Mouse (Mus musculus) CH12.LX (cell line): Measurements from ENCODE around the gene Dmtf1. TPM values are rescaled to one million over a fixed set of nuclear protein-coding genes. Genes with fewer than 3 reads are reported as not detected.

Experiments
- DNase-seq: peaks from one replicate; pipeline ENCODE4 v3.0.0-alpha.2; 2013; ENCODE audit errors: extremely low read depth
- H3K27ac ChIP-seq: 2 replicates; pipeline ENCODE4 v1.5.1; 2012; ENCODE audit warnings: low read depth, mild to moderate bottlenecking, control low read depth, moderate library complexity; ENCODE audit not compliant: insufficient read depth
- H3K27me3 ChIP-seq: replicated peaks from 2 replicates; pipeline ENCODE3; 2012; ENCODE audit warnings: inconsistent platforms
- H3K36me3 ChIP-seq, 2 experiments: replicated peaks in 1 of 2; 2 replicates each; pipeline versions ENCODE3 to v1.6.1; 2012; ENCODE audit warnings: inconsistent platforms in 1 of 2, low read length in 1 of 2, mild to moderate bottlenecking in 1 of 2, mixed read lengths in 1 of 2, moderate library complexity in 1 of 2; ENCODE audit not compliant: control insufficient read depth in 1 of 2, insufficient read depth in 1 of 2
- H3K4me1 ChIP-seq, 2 experiments: 2 replicates each; pipeline ENCODE4 v1.6.1; 2012; ENCODE audit warnings: inconsistent platforms in 1 of 2, moderate library complexity in 1 of 2; ENCODE audit not compliant: insufficient read depth in 2 of 2, control insufficient read depth in 1 of 2
- H3K4me2 ChIP-seq: 2 replicates; pipeline ENCODE4 v1.6.1; 2012; ENCODE audit warnings: low read depth, mild to moderate bottlenecking, control low read depth; ENCODE audit not compliant: poor library complexity, insufficient read depth, severe bottlenecking
- H3K4me3 ChIP-seq, 3 experiments: fragments of 150-350 bp in 1 of 3; sonication (generic) in 1 of 3; replicated peaks in 1 of 3; 2 replicates each; pipeline versions ENCODE3 to v1.5.1; 2011 to 2012; ENCODE audit warnings: low read depth in 2 of 3, low read length in 2 of 3, mild to moderate bottlenecking in 2 of 3, moderate library complexity in 2 of 3, control low read depth in 1 of 3, improper control_type of control experiment in 1 of 3, inconsistent platforms in 1 of 3, mixed read lengths in 1 of 3; ENCODE audit not compliant: poor library complexity in 1 of 3
- H3K79me2 ChIP-seq: replicated peaks from 2 replicates; pipeline ENCODE4 v1.6.1; 2012; ENCODE audit warnings: mild to moderate bottlenecking, moderate library complexity; ENCODE audit not compliant: control insufficient read depth, poor library complexity, insufficient read depth, severe bottlenecking; ENCODE audit errors: extremely low read depth
- H3K9ac ChIP-seq: 2 replicates; pipeline ENCODE4 v1.6.1; 2012; ENCODE audit warnings: low read depth, mild to moderate bottlenecking, control low read depth, moderate library complexity; ENCODE audit not compliant: insufficient read depth
- H3K9me3 ChIP-seq: replicated peaks from 2 replicates; pipeline ENCODE3; 2012; ENCODE audit warnings: low read length, inconsistent platforms, mixed read lengths
- BHLHE40 ChIP-seq: IDR thresholded peaks from 2 replicates; pipeline ENCODE4 v1.6.1; 2011; ENCODE audit warnings: mild to moderate bottlenecking, low read depth, low read length, improper control_type of control experiment
- CHD1 ChIP-seq: IDR thresholded peaks from 2 replicates; pipeline ENCODE4 v1.6.1; 2012; ENCODE audit warnings: low read depth, low read length, improper control_type of control experiment, inconsistent platforms
- CHD2 ChIP-seq: IDR thresholded peaks from 2 replicates; pipeline ENCODE4 v1.6.1; 2011; ENCODE audit warnings: low read length, improper control_type of control experiment
- CTCF ChIP-seq, 2 experiments: IDR thresholded peaks in 1 of 2; conservative IDR thresholded peaks in 1 of 2; 2 replicates each; pipeline ENCODE4 v1.5.1; 2011 to 2012; ENCODE audit warnings: low read depth in 2 of 2, low read length in 2 of 2, improper control_type of control experiment in 1 of 2, inconsistent platforms in 1 of 2, mild to moderate bottlenecking in 1 of 2, moderate library complexity in 1 of 2
- E2F4 ChIP-seq: IDR thresholded peaks from 2 replicates; pipeline ENCODE4 v1.6.1; 2011; ENCODE audit warnings: low read depth, low read length, improper control_type of control experiment; ENCODE audit not compliant: insufficient replicate concordance
- ELF1 ChIP-seq: IDR thresholded peaks from 2 replicates; pipeline ENCODE4 v1.6.1; 2014; ENCODE audit warnings: low read depth, mild to moderate bottlenecking, inconsistent platforms, low read length, improper control_type of control experiment
- EP300 ChIP-seq: IDR thresholded peaks from 2 replicates; pipeline ENCODE4 v1.6.1; 2011; ENCODE audit warnings: low read length, improper control_type of control experiment
- ETS1 ChIP-seq: conservative IDR thresholded peaks from 2 replicates; pipeline ENCODE4 v1.6.1; 2012; ENCODE audit warnings: low read depth, mild to moderate bottlenecking, inconsistent platforms, low read length, improper control_type of control experiment, moderate library complexity
- GABPA ChIP-seq: IDR thresholded peaks from 2 replicates; pipeline ENCODE4 v1.6.1; 2012; ENCODE audit warnings: low read depth, low read length, improper control_type of control experiment, inconsistent platforms; ENCODE audit not compliant: insufficient replicate concordance
- HCFC1 ChIP-seq: IDR thresholded peaks from 2 replicates; pipeline ENCODE4 v1.6.1; 2012; ENCODE audit warnings: low read depth, mild to moderate bottlenecking, inconsistent platforms, low read length, improper control_type of control experiment
- IRF4 ChIP-seq: IDR thresholded peaks from 2 replicates; pipeline ENCODE4 v1.6.1; 2014; ENCODE audit warnings: low read depth, mild to moderate bottlenecking, inconsistent platforms, low read length, improper control_type of control experiment
- JUN ChIP-seq: IDR thresholded peaks from 2 replicates; pipeline ENCODE4 v1.6.1; 2011; ENCODE audit warnings: low read depth, mild to moderate bottlenecking, low read length, improper control_type of control experiment, moderate library complexity; ENCODE audit not compliant: insufficient read depth
- JUND ChIP-seq: conservative IDR thresholded peaks from 2 replicates; pipeline ENCODE4 v1.6.1; 2011; ENCODE audit warnings: low read depth, low read length, improper control_type of control experiment
- KAT2A ChIP-seq: IDR thresholded peaks from 2 replicates; pipeline ENCODE4 v1.6.1; 2012; ENCODE audit warnings: low read length, improper control_type of control experiment, inconsistent platforms; ENCODE audit not compliant: insufficient replicate concordance
- MAFK ChIP-seq: IDR thresholded peaks from 2 replicates; pipeline ENCODE4 v1.6.1; 2011; ENCODE audit warnings: low read length, improper control_type of control experiment; ENCODE audit not compliant: insufficient replicate concordance
- MAX ChIP-seq: IDR thresholded peaks from 2 replicates; pipeline ENCODE4 v1.6.1; 2011; ENCODE audit warnings: low read length, improper control_type of control experiment
- MAZ ChIP-seq: IDR thresholded peaks from 2 replicates; pipeline ENCODE4 v1.6.1; 2012; ENCODE audit warnings: low read depth, mild to moderate bottlenecking, inconsistent platforms, low read length, improper control_type of control experiment, moderate library complexity
- MEF2A ChIP-seq: IDR thresholded peaks from 2 replicates; pipeline ENCODE4 v1.6.1; 2014; ENCODE audit warnings: low read depth, mild to moderate bottlenecking, inconsistent platforms, low read length, improper control_type of control experiment, borderline replicate concordance
- MXI1 ChIP-seq: IDR thresholded peaks from 2 replicates; pipeline ENCODE4 v1.6.1; 2011; ENCODE audit warnings: mild to moderate bottlenecking, low read depth, low read length, improper control_type of control experiment
- MYC ChIP-seq: IDR thresholded peaks from 2 replicates; pipeline ENCODE4 v1.6.1; 2011; ENCODE audit warnings: low read depth, mild to moderate bottlenecking, improper control_type of control experiment, low read length
- NELFE ChIP-seq: IDR thresholded peaks from 2 replicates; pipeline ENCODE4 v1.6.1; 2011; ENCODE audit warnings: low read depth, low read length, improper control_type of control experiment
- NRF1 ChIP-seq: IDR thresholded peaks from 2 replicates; pipeline ENCODE4 v1.6.1; 2014; ENCODE audit warnings: low read depth, mild to moderate bottlenecking, inconsistent platforms, low read length, improper control_type of control experiment, moderate library complexity
- PAX5 ChIP-seq: IDR thresholded peaks from 2 replicates; pipeline ENCODE4 v1.6.1; 2012; ENCODE audit warnings: low read length, inconsistent platforms, mixed read lengths
- POLR2A ChIP-seq: IDR thresholded peaks from 2 replicates; pipeline ENCODE4 v1.6.1; 2011; ENCODE audit warnings: low read depth, mild to moderate bottlenecking, improper control_type of control experiment, low read length
- POLR2AphosphoS2 ChIP-seq: IDR thresholded peaks from 2 replicates; pipeline ENCODE4 v1.6.1; 2011; ENCODE audit warnings: low read depth, low read length, improper control_type of control experiment
- RAD21 ChIP-seq: IDR thresholded peaks from 2 replicates; pipeline ENCODE4 v1.6.1; 2011; ENCODE audit warnings: low read depth, mild to moderate bottlenecking, low read length, improper control_type of control experiment, moderate library complexity
- RCOR1 ChIP-seq: conservative IDR thresholded peaks from 2 replicates; pipeline ENCODE4 v1.6.1; 2012; ENCODE audit warnings: low read depth, mild to moderate bottlenecking, inconsistent platforms, low read length, improper control_type of control experiment
- SIN3A ChIP-seq: IDR thresholded peaks from 2 replicates; pipeline ENCODE4 v1.6.1; 2012; ENCODE audit warnings: low read length, improper control_type of control experiment, inconsistent platforms
- SMC3 ChIP-seq: IDR thresholded peaks from 2 replicates; pipeline ENCODE4 v1.6.1; 2011; ENCODE audit warnings: low read depth, low read length, improper control_type of control experiment
- TBP ChIP-seq: conservative IDR thresholded peaks from 2 replicates; pipeline ENCODE4 v1.6.1; 2011; ENCODE audit warnings: low read depth, low read length, improper control_type of control experiment
- TCF12 ChIP-seq: IDR thresholded peaks from 2 replicates; pipeline ENCODE4 v1.6.1; 2014; ENCODE audit warnings: low read depth, mild to moderate bottlenecking, inconsistent platforms, low read length, improper control_type of control experiment
- UBTF ChIP-seq: IDR thresholded peaks from 2 replicates; pipeline ENCODE4 v1.6.1; 2012; ENCODE audit warnings: low read depth, mild to moderate bottlenecking, inconsistent platforms, low read length, improper control_type of control experiment, moderate library complexity
- USF1 ChIP-seq: IDR thresholded peaks from 2 replicates; pipeline ENCODE4 v1.6.1; 2014; ENCODE audit warnings: low read depth, mild to moderate bottlenecking, inconsistent platforms, low read length, improper control_type of control experiment
- USF2 ChIP-seq: conservative IDR thresholded peaks from 2 replicates; pipeline ENCODE4 v1.6.1; 2011; ENCODE audit warnings: low read depth, low read length, improper control_type of control experiment
- ZC3H11A ChIP-seq: IDR thresholded peaks from 2 replicates; pipeline ENCODE4 v1.6.1; 2012; ENCODE audit warnings: low read depth, mild to moderate bottlenecking, inconsistent platforms, low read length, improper control_type of control experiment
- ZKSCAN1 ChIP-seq: IDR thresholded peaks from 2 replicates; pipeline ENCODE4 v1.6.1; 2012; ENCODE audit warnings: low read depth, inconsistent platforms, low read length, improper control_type of control experiment, borderline replicate concordance
- ZMIZ1 ChIP-seq: IDR thresholded peaks from 2 replicates; pipeline ENCODE4 v1.6.1; 2012; ENCODE audit warnings: low read depth, mild to moderate bottlenecking, inconsistent platforms, low read length, improper control_type of control experiment
- ZNF384 ChIP-seq: IDR thresholded peaks from 2 replicates; pipeline ENCODE4 v1.6.1; 2012; ENCODE audit warnings: low read depth, low read length, improper control_type of control experiment, inconsistent platforms
- dilution Hi-C: fragments of 300-500 bp; cut with MboI; formaldehyde crosslinking; loops from 2 replicates; pipeline ENCODE4 v1.14.3; 2020; ENCODE audit warnings: low sequenced_read_pairs; ENCODE audit not compliant: extremely low pct_unique_long_range_greater_than_20kb, extremely low pct_ligation_motif_present
- in situ Hi-C: fragments of 300-500 bp; cut with MboI; formaldehyde crosslinking; loops from 3 replicates; pipeline ENCODE4 v1.14.3; 2019; ENCODE audit warnings: low sequenced_read_pairs, low pct_ligation_motif_present, low pct_unique_long_range_greater_than_20kb, mixed read lengths
- polyA plus RNA-seq: library from polyadenylated mRNA; unstranded; fragments of >175 nt; gene quantifications from 2 replicates; pipeline ENCODE4 v1.2.1, GENCODE M21; 2012; ENCODE audit warnings: low read depth; ENCODE audit not compliant: insufficient read length
- total RNA-seq, 2 experiments: library from RNA; depleted of rRNA; stranded (reverse); fragments of 300-350 nt in 1 of 2; fragments of >200 nt in 1 of 2; gene quantifications; 2 replicates each; pipeline ENCODE4 v1.2.3; 2012 to 2014

The Dmtf1 gene
- total RNA-seq (2012; rRNA removed) (18.1 and 18.8 TPM in 2 replicates), total RNA-seq (2014; rRNA removed) (36.8 and 41.2 TPM in 2 replicates), polyA plus RNA-seq (30.6 and 32.1 TPM in 2 replicates)

GRCm38 (mm10) chr5:9161456-9162041 is at the start of gene Dmtf1:
Gene Dmtf1, minus strand, starts transcription at chr5:9161776.
- Histone ChIP-seq H3K4me1 (peaks cover 0 to 35% of the 10 kb centered on the region in 2 experiments; a peak in 3 of 4 replicates), H3K9ac (peak within 1 kb of the TSS; percentile 95), H3K27ac (peak within 1 kb of the TSS; percentile 14; the same call in 1 of the 2 replicates), H3K4me3 (peak within 1 kb of the TSS; percentile 71 to 98 (median 82)), H3K9me3 (no peaks in the 10 kb centered on the region), H3K27me3 (no peaks in the 10 kb centered on the region), H3K79me2 (peaks cover 32% of the 10 kb centered on the region), H3K36me3 (peaks cover 3 to 21% of the 10 kb centered on the region in 2 experiments), H3K4me2 (peak within 1 kb of the TSS; percentile 86)
- TF ChIP-seq PAX5 (no peak), ELF1 (peak; percentile 44; the same call in 1 of the 2 replicates), MYC (no peak), EP300 (no peak), MAX (0 out of 2 replicates have a peak, but pooled peaks have one; percentile 7), RAD21 (no peak), JUN (no peak), KAT2A (0 out of 2 replicates have a peak, but pooled peaks have one; percentile 47), ZNF384 (no peak), TBP (peak; percentile 86), POLR2A (peak; percentile 100), HCFC1 (peak; percentile 78), CTCF (conservative IDR thresholded peaks at IDR 0.05 in 1 of 2, IDR thresholded peaks at IDR 0.05 in 1 of 2; ENCODE audit: low read depth in 2 of 2, low read length in 2 of 2) (no peak), CHD2 (no peak), MAFK (no peak), UBTF (0 out of 2 replicates have a peak, but pooled peaks have one; percentile 24), NRF1 (no peak), SMC3 (no peak), IRF4 (peak; percentile 37; the same call in 1 of the 2 replicates), RCOR1 (no peak), MAZ (peak; percentile 62; the same call in 1 of the 2 replicates), MXI1 (peak; percentile 62), GABPA (no peak), ZC3H11A (no peak), BHLHE40 (no peak), USF2 (no peak), SIN3A (peak; percentile 85), JUND (no peak), ETS1 (no peak), ZMIZ1 (peak; percentile 89), NELFE (peak; percentile 98), CHD1 (no peak), E2F4 (no peak), USF1 (no peak), MEF2A (no peak), TCF12 (peak; percentile 94), POLR2AphosphoS2 (peak; percentile 95), ZKSCAN1 (no peak)
- in situ Hi-C loops (loop anchor here (10.0 kb wide), 1 partner anchor 263 kb away; no protein-coding TSS in a partner anchor), dilution Hi-C loops (no loop called here)
- DNase-seq, result peak; percentile 86
